ENCODE assay signal across 8 mouse cellular contexts in genomic region chr17:23791079-23791357, GRCm38 (mm10). TPM values are rescaled to one million over a fixed set of nuclear protein-coding genes. Genes with fewer than 3 reads are reported as not detected.
DNase-seq lines count a peak whose midpoint lies in the region; ATAC-seq and TF ChIP-seq lines count a peak whose summit lies in the region.

No protein-coding gene starts in this region.

- H3K27me3 ChIP-seq in embryonic facial prominence, embryonic 13.5 days: no peaks in the 10 kb centered on the region
- H3K27me3 ChIP-seq in intestine, embryonic 15.5 days (replicated peaks): no peaks in the 10 kb centered on the region
- no peaks in the 10 kb centered on the region for H3K27me3 ChIP-seq in neural tube, embryonic 14.5 days (ENCODE audit: control insufficient read depth, insufficient read depth, low read length)

- H3K27ac ChIP-seq in layer of hippocampus, adult 2 months: peak overlapping the region; percentile 96
- peak overlapping the region; percentile 90; the same call in 1 of the 2 replicates for H3K27ac ChIP-seq in embryonic facial prominence, embryonic 13.5 days
- H3K27ac ChIP-seq in intestine, embryonic 15.5 days: peak overlapping the region; percentile 82
- H3K27ac ChIP-seq in neural tube, embryonic 14.5 days (ENCODE audit: low read depth, low read length): peak overlapping the region; percentile 94

- peak overlapping the region; percentile 67 for H3K4me3 ChIP-seq in layer of hippocampus, adult 2 months
- peak overlapping the region; percentile 55 for H3K4me3 ChIP-seq in embryonic facial prominence, embryonic 13.5 days
- peak overlapping the region; percentile 45 for H3K4me3 ChIP-seq in intestine, embryonic 15.5 days (replicated peaks)
- H3K4me3 ChIP-seq in neural tube, embryonic 14.5 days (ENCODE audit: low read depth, low read length): peak overlapping the region; percentile 35

- TF ChIP-seq CTCF in layer of hippocampus, adult 2 months (conservative IDR thresholded peaks at IDR 0.05): no peak

- ATAC-seq in embryonic facial prominence, embryonic 13.5 days (ENCODE audit: insufficient number of reproducible peaks, insufficient read depth, low FRiP score, low TSS enrichment, low read depth): no peak
- peak; percentile 21; the same call in 1 of the 2 replicates for ATAC-seq in intestine, embryonic 15.5 days
- no peak; the same call in 1 of the 2 replicates for ATAC-seq in neural tube, embryonic 14.5 days (ENCODE audit: low read depth)

- H3K36me3 ChIP-seq in embryonic facial prominence, embryonic 13.5 days: no peaks in the 10 kb centered on the region
- no peaks in the 10 kb centered on the region for H3K36me3 ChIP-seq in intestine, embryonic 15.5 days
- H3K36me3 ChIP-seq in neural tube, embryonic 14.5 days (ENCODE audit: control insufficient read depth, insufficient read depth, low read length): no peaks in the 10 kb centered on the region

- WGBS in embryonic facial prominence, embryonic 13.5 days: 34% methylated on average over 2 of the region's 2 CpGs
- WGBS in intestine, embryonic 15.5 days: 61% methylated on average over 2 of the region's 2 CpGs
- WGBS in neural tube, embryonic 14.5 days: 48% methylated on average over 2 of the region's 2 CpGs

- peak overlapping the region; percentile 68 for H3K4me2 ChIP-seq in embryonic facial prominence, embryonic 13.5 days
- peak overlapping the region; percentile 89 for H3K4me2 ChIP-seq in intestine, embryonic 15.5 days (replicated peaks)
- peak overlapping the region; percentile 75 for H3K4me2 ChIP-seq in neural tube, embryonic 14.5 days (ENCODE audit: low read depth, low read length)

- peak overlapping the region; percentile 84 for H3K9ac ChIP-seq in embryonic facial prominence, embryonic 13.5 days
- H3K9ac ChIP-seq in intestine, embryonic 15.5 days: peak overlapping the region; percentile 79; the same call in 1 of the 2 replicates
- peak overlapping the region; percentile 65 for H3K9ac ChIP-seq in neural tube, embryonic 14.5 days (replicated peaks; ENCODE audit: low read depth, low read length)

- no peaks in the 10 kb centered on the region for H3K9me3 ChIP-seq in embryonic facial prominence, embryonic 13.5 days
- no peaks in the 10 kb centered on the region for H3K9me3 ChIP-seq in intestine, embryonic 15.5 days
- H3K9me3 ChIP-seq in neural tube, embryonic 14.5 days (ENCODE audit: control insufficient read depth, low read length): no peaks in the 10 kb centered on the region

- H3K4me1 ChIP-seq in embryonic facial prominence, embryonic 13.5 days: peaks cover 18% of the 10 kb centered on the region
- peaks cover 16% of the 10 kb centered on the region; the same call in 1 of the 2 replicates for H3K4me1 ChIP-seq in intestine, embryonic 15.5 days (replicated peaks)
- peaks cover 10% of the 10 kb centered on the region for H3K4me1 ChIP-seq in neural tube, embryonic 14.5 days (ENCODE audit: control insufficient read depth, insufficient read depth, low read length)

- no peak for DNase-seq in layer of hippocampus, adult 2 months (ENCODE audit: low spot score in 2 of 2)
- no peak for DNase-seq in layer of hippocampus, adult 18-20 months (ENCODE audit: low spot score in 2 of 2)
- no peak for DNase-seq in urinary bladder, postnatal 4 days (ENCODE audit: low spot score in 2 of 2)
- no peak for DNase-seq in right cerebral cortex, postnatal 36 days (ENCODE audit: low spot score in 2 of 2)
- DNase-seq in retina, embryonic 14.5 days (ENCODE audit: low spot score): no peak

RNA-seq across cellular contexts. Expression of gene Srrm2, which starts 0.7 kb away (rescaled TPM):
- total RNA-seq in layer of hippocampus, adult 2 months (2021): 100 to 1,000 TPM; 613 to 663 TPM
- 100 to 1,000 TPM; 509 to 565 TPM for total RNA-seq in layer of hippocampus, adult 18-20 months (2021)
- polyA plus RNA-seq in embryonic facial prominence, embryonic 13.5 days (2015; fragmentation: Nextera tagmentation; extraction: Ambion mirVana): 616 and 642 TPM in 2 replicates
- polyA plus RNA-seq in intestine, embryonic 15.5 days (2015; fragmentation: Nextera tagmentation; extraction: Ambion mirVana): 408 and 435 TPM in 2 replicates
- 471 and 524 TPM in 2 replicates for polyA plus RNA-seq in neural tube, embryonic 14.5 days (2014; fragmentation: Nextera tagmentation; extraction: Ambion mirVana)

RNA-seq across cellular contexts. Expression of gene Flywch2, which starts 5.1 kb away (rescaled TPM):
- 10 to 100 TPM; 10.6 to 12.3 TPM for total RNA-seq in layer of hippocampus, adult 2 months (2021)
- total RNA-seq in layer of hippocampus, adult 18-20 months (2021): 1 to 10 TPM; 8.6 to 8.7 TPM
- polyA plus RNA-seq in embryonic facial prominence, embryonic 13.5 days (2015; fragmentation: Nextera tagmentation; extraction: Ambion mirVana): 54.1 and 65.1 TPM in 2 replicates
- 14.7 TPM in 2 replicates for polyA plus RNA-seq in intestine, embryonic 15.5 days (2015; fragmentation: Nextera tagmentation; extraction: Ambion mirVana)
- 69.9 and 96.5 TPM in 2 replicates for polyA plus RNA-seq in neural tube, embryonic 14.5 days (2014; fragmentation: Nextera tagmentation; extraction: Ambion mirVana)

RNA-seq across cellular contexts. Expression of gene Flywch1, which starts 19.6 kb away (rescaled TPM):
- total RNA-seq in layer of hippocampus, adult 2 months (2021): 100 to 1,000 TPM; 310 to 345 TPM
- 100 to 1,000 TPM; 390 to 405 TPM for total RNA-seq in layer of hippocampus, adult 18-20 months (2021)
- 90.2 and 95.6 TPM in 2 replicates for polyA plus RNA-seq in embryonic facial prominence, embryonic 13.5 days (2015; fragmentation: Nextera tagmentation; extraction: Ambion mirVana)
- 48.3 and 49.4 TPM in 2 replicates for polyA plus RNA-seq in intestine, embryonic 15.5 days (2015; fragmentation: Nextera tagmentation; extraction: Ambion mirVana)
- polyA plus RNA-seq in neural tube, embryonic 14.5 days (2014; fragmentation: Nextera tagmentation; extraction: Ambion mirVana): 192 and 216 TPM in 2 replicates

RNA-seq across cellular contexts. Expression of gene Elob, which starts 37.9 kb away (rescaled TPM):
- total RNA-seq in layer of hippocampus, adult 2 months (2021): 100 to 1,000 TPM; 332 to 341 TPM
- total RNA-seq in layer of hippocampus, adult 18-20 months (2021): 100 to 1,000 TPM; 355 to 375 TPM
- 1,169 and 1,240 TPM in 2 replicates for polyA plus RNA-seq in embryonic facial prominence, embryonic 13.5 days (2015; fragmentation: Nextera tagmentation; extraction: Ambion mirVana)
- 939 and 946 TPM in 2 replicates for polyA plus RNA-seq in intestine, embryonic 15.5 days (2015; fragmentation: Nextera tagmentation; extraction: Ambion mirVana)
- 1,182 and 1,322 TPM in 2 replicates for polyA plus RNA-seq in neural tube, embryonic 14.5 days (2014; fragmentation: Nextera tagmentation; extraction: Ambion mirVana)

RNA-seq across cellular contexts. Expression of gene Prss33, which starts 44.8 kb away (rescaled TPM):
- not detected for total RNA-seq in layer of hippocampus, adult 2 months (2021)
- under 1 TPM in 1 of 2 experiments, not detected in 1; 0.41 TPM for total RNA-seq in layer of hippocampus, adult 18-20 months (2021)
- 0.38 and 0.48 TPM in 2 replicates for polyA plus RNA-seq in embryonic facial prominence, embryonic 13.5 days (2015; fragmentation: Nextera tagmentation; extraction: Ambion mirVana)
- 0.14 and 0.20 TPM in 2 replicates for polyA plus RNA-seq in intestine, embryonic 15.5 days (2015; fragmentation: Nextera tagmentation; extraction: Ambion mirVana)
- polyA plus RNA-seq in neural tube, embryonic 14.5 days (2014; fragmentation: Nextera tagmentation; extraction: Ambion mirVana): not detected in 2 replicates
